Mouse (Mus musculus): ENCODE measurements around the gene Pde7b. TPM values are rescaled to one million over a fixed set of nuclear protein-coding genes. Genes with fewer than 3 reads are reported as not detected.
A peak's percentile ranks its signal among the peaks of the same experiment; 100 is the strongest.

The Pde7b gene
- polyA plus RNA-seq, 1 experiment from 2014 or later, result 2.1 TPM

GRCm38 (mm10) chr10:20724451-20724850, 427 bp downstream of the Pde7b start:
- H3K27me3 ChIP-seq (ENCODE audit: insufficient read depth, low read length), result no peaks in the 10 kb centered on the region
- 10% methylated on average over 10 of the region's 10 CpGs for WGBS
- peak overlapping the region; percentile 46; the same call in 1 of the 2 replicates for H3K9ac ChIP-seq (ENCODE audit: low read depth, low read length)
- no peaks in the 10 kb centered on the region for H3K9me3 ChIP-seq (replicated peaks; ENCODE audit: low read length)
- ATAC-seq (replicated peaks; ENCODE audit: low FRiP score, low read depth) (no peak), DNase-seq (ENCODE audit: low spot score) (peak; percentile 33)
- no peaks in the 10 kb centered on the region for H3K4me1 ChIP-seq (replicated peaks; ENCODE audit: insufficient read depth, low read length)
- H3K36me3 ChIP-seq (ENCODE audit: insufficient read depth, low read length), result no peaks in the 10 kb centered on the region
- H3K27ac ChIP-seq, result peak overlapping the region; percentile 75
- H3K4me2 ChIP-seq (ENCODE audit: low read length), result peak overlapping the region; percentile 71
- TF ChIP-seq CTCF (IDR thresholded peaks at IDR 0.05; ENCODE audit: low read depth), result no peak
- peak overlapping the region; percentile 40 for H3K4me3 ChIP-seq (replicated peaks; ENCODE audit: low read depth, low read length)

DNA sequence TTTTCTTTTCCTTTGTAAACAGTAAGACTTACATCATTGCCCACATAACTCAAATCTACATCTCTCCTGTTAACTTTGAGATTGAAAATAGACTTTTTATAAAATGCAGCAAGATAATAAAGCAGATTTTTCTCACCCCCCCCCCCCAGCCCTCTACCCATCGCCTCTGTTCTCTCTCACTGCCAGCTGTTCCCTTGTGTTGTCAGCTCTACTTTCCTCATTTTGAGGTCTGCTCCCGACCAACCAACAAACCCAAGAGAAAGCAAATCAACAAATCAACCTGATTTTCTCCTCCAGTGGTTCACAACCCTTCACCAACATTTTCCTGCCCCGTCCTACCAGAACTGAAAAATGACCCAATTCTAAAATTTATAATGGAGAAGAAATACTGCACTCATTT, 916 bp downstream of the Pde7b start:
- TF ChIP-seq CTCF (IDR thresholded peaks at IDR 0.05; ENCODE audit: low read depth), result no peak
- ATAC-seq (replicated peaks; ENCODE audit: low FRiP score, low read depth) (no peak), DNase-seq (ENCODE audit: low spot score) (no peak)
- Histone ChIP-seq H3K4me2 (ENCODE audit: low read length) (peak overlapping the region; percentile 71), H3K9me3 (replicated peaks; ENCODE audit: low read length) (no peaks in the 10 kb centered on the region), H3K4me3 (replicated peaks; ENCODE audit: low read depth, low read length) (peak overlapping the region; percentile 40), H3K36me3 (ENCODE audit: insufficient read depth, low read length) (no peaks in the 10 kb centered on the region), H3K27ac (0 out of 2 replicates have a peak overlapping the region, but pooled peaks have one; percentile 75), H3K4me1 (replicated peaks; ENCODE audit: insufficient read depth, low read length) (no peaks in the 10 kb centered on the region), H3K27me3 (ENCODE audit: insufficient read depth, low read length) (no peaks in the 10 kb centered on the region), H3K9ac (ENCODE audit: low read depth, low read length) (peak overlapping the region; percentile 46; the same call in 1 of the 2 replicates)
- 5% methylated on average over 3 of the region's 3 CpGs for WGBS

- Histone ChIP-seq H3K36me3 (ENCODE audit: insufficient read depth, low read length) (no peaks in the 10 kb centered on the region), H3K4me3 (replicated peaks; ENCODE audit: low read depth, low read length) (peak overlapping the region; percentile 40; the same call in 1 of the 2 replicates), H3K9ac (ENCODE audit: low read depth, low read length) (no peak overlapping the region), H3K9me3 (replicated peaks; ENCODE audit: low read length) (no peaks in the 10 kb centered on the region), H3K4me2 (ENCODE audit: low read length) (peak overlapping the region; percentile 71), H3K27ac (no peak overlapping the region), H3K4me1 (replicated peaks; ENCODE audit: insufficient read depth, low read length) (no peaks in the 10 kb centered on the region), H3K27me3 (ENCODE audit: insufficient read depth, low read length) (no peaks in the 10 kb centered on the region)
- DNase-seq (ENCODE audit: low spot score) (peak; percentile 32), ATAC-seq (replicated peaks; ENCODE audit: low FRiP score, low read depth) (no peak)
- TF ChIP-seq CTCF (IDR thresholded peaks at IDR 0.05; ENCODE audit: low read depth), result no peak
- 27% methylated on average over 3 of the region's 3 CpGs for WGBS
Observed at GRCm38 (mm10) chr10:20723521-20723915, 1.4 kb downstream of the Pde7b start.

DNA sequence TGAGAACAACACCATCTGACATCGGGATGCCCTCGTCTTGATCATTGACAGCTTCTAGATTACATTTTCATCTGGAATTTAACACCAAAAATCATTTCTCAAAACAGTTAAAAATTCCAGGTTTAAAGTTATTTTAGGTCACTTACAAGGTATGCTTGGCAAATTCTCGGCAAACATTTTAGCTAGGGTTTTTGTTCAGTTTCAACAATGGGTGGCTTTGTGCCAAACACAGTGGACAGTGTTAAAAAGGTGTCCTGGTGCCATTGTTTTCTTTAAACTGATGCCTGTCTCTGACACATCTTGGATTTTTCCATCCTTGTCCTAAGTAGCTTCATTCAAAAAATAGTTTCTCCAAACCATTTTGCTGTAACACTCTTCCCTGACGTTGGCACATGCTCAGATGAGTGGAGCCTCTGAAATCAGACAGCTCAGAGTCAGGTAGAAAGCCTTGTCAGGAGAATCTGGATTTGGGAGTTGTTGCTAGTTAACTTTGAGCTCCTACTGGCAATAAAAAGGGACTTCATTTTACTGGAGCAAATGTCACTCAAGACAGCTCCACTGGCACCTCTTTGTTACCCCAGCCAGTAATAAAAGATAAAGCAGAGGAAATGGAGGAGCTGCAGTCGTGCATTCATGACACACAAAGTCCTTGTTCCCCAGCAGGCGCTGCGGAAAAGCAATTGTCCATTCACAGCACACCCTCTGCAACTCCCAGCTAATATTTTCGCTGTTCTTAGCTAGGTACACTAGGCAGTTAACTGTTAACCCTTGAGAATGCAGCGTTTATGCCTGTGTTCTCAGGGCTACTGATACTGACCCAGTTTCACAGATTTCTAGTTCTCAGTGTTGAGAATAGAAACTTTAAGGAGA, 2.0 kb downstream of the Pde7b start:
- Histone ChIP-seq H3K9ac (ENCODE audit: low read depth, low read length) (no peak overlapping the region), H3K36me3 (ENCODE audit: insufficient read depth, low read length) (no peaks in the 10 kb centered on the region), H3K4me3 (replicated peaks; ENCODE audit: low read depth, low read length) (peak overlapping the region; percentile 40; the same call in 1 of the 2 replicates), H3K27me3 (ENCODE audit: insufficient read depth, low read length) (no peaks in the 10 kb centered on the region), H3K9me3 (replicated peaks; ENCODE audit: low read length) (no peaks in the 10 kb centered on the region), H3K27ac (no peak overlapping the region), H3K4me1 (replicated peaks; ENCODE audit: insufficient read depth, low read length) (no peaks in the 10 kb centered on the region), H3K4me2 (ENCODE audit: low read length) (peak overlapping the region; percentile 71)
- 36% methylated on average over 9 of the region's 9 CpGs for WGBS
- no peak for ATAC-seq (replicated peaks; ENCODE audit: low FRiP score, low read depth)
- TF ChIP-seq CTCF (IDR thresholded peaks at IDR 0.05; ENCODE audit: low read depth), result no peak
- DNase-seq (ENCODE audit: low spot score), result peak; percentile 40

DNA sequence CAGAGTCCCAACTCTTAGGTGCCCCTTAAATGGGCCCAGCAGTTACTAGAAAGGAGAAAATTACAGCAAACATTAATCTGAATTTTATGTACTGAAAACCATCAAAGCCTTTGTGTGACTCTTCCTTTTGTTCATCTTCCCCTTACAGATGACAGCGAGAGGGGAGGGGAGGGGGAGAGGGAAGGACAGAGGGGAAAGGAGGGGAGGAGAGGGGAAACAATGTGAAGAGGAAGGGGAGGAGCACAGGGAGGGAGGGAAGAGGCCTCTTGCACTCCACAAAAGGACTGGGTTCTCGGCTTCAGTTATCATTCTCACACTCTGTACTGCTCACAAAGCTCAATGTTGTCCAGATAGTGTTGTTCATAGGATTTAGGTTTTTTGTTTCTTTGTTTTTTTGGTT, 5.7 kb downstream of the Pde7b start:
- DNase-seq (ENCODE audit: low spot score), result no peak
- 71% methylated on average over 2 of the region's 2 CpGs for WGBS
- H3K9ac ChIP-seq (ENCODE audit: low read depth, low read length), result no peak overlapping the region
- no peaks in the 10 kb centered on the region for H3K9me3 ChIP-seq (replicated peaks; ENCODE audit: low read length)
- H3K4me1 ChIP-seq (replicated peaks; ENCODE audit: insufficient read depth, low read length), result no peaks in the 10 kb centered on the region
- no peak for TF ChIP-seq CTCF (IDR thresholded peaks at IDR 0.05; ENCODE audit: low read depth)
- H3K36me3 ChIP-seq (ENCODE audit: insufficient read depth, low read length), result no peaks in the 10 kb centered on the region
- no peak overlapping the region for H3K27ac ChIP-seq
- no peak for ATAC-seq (replicated peaks; ENCODE audit: low FRiP score, low read depth)
- H3K4me2 ChIP-seq (ENCODE audit: low read length), result no peak overlapping the region
- no peak overlapping the region for H3K4me3 ChIP-seq (replicated peaks; ENCODE audit: low read depth, low read length)
- H3K27me3 ChIP-seq (ENCODE audit: insufficient read depth, low read length), result no peaks in the 10 kb centered on the region

- ATAC-seq (replicated peaks; ENCODE audit: low FRiP score, low read depth), result no peak
- TF ChIP-seq CTCF (IDR thresholded peaks at IDR 0.05; ENCODE audit: low read depth), result no peak
Observed at GRCm38 (mm10) chr10:20700633-20701032, 24.2 kb downstream of the Pde7b start.

More at GRCm38 (mm10) chr10:20700633-20701032, 24.2 kb downstream of the Pde7b start:
- H3K4me3 ChIP-seq (replicated peaks; ENCODE audit: low read depth, low read length), result no peak overlapping the region
- no peak overlapping the region for H3K27ac ChIP-seq
- no peak for DNase-seq (ENCODE audit: low spot score)
- H3K36me3 ChIP-seq (ENCODE audit: insufficient read depth, low read length), result no peaks in the 10 kb centered on the region
- no peak overlapping the region for H3K9ac ChIP-seq (ENCODE audit: low read depth, low read length)
- no peaks in the 10 kb centered on the region for H3K9me3 ChIP-seq (replicated peaks; ENCODE audit: low read length)
- 56% methylated on average over 7 of the region's 7 CpGs for WGBS
- H3K4me2 ChIP-seq (ENCODE audit: low read length), result no peak overlapping the region
- H3K4me1 ChIP-seq (replicated peaks; ENCODE audit: insufficient read depth, low read length), result no peaks in the 10 kb centered on the region
- no peaks in the 10 kb centered on the region for H3K27me3 ChIP-seq (ENCODE audit: insufficient read depth, low read length)

Data from kidney, postnatal 0 days (tissue).